Mouse (Mus musculus): Measurements from ENCODE around the gene Skor1.

The Skor1 gene

GRCm38 (mm10) chr9:63148410-63149371 lies at the start of gene Skor1:
TSS of gene Skor1 (minus strand) at chr9:63148961.
- DNase-seq (ENCODE audit: low spot score), result no peak

GRCm38 (mm10) chr9:63197252-63197651 lies 48.5 kb upstream of the Skor1 start:
- DNase-seq (ENCODE audit: low spot score), result peak; percentile 12

- DNase-seq (ENCODE audit: low spot score), result peak; percentile 22
Measured at GRCm38 (mm10) chr9:63196114-63196682, 47.4 kb upstream of the Skor1 start.

- DNase-seq (ENCODE audit: low spot score), result no peak
Measured at GRCm38 (mm10) chr9:63195523-63195922, 46.8 kb upstream of the Skor1 start.

GRCm38 (mm10) chr9:63194791-63195190 lies 46.0 kb upstream of the Skor1 start:
- no peak for DNase-seq (ENCODE audit: low spot score)

GRCm38 (mm10) chr9:63192809-63193208 lies 44.0 kb upstream of the Skor1 start:
- no peak for DNase-seq (ENCODE audit: low spot score)

GRCm38 (mm10) chr9:63187310-63187709 lies 38.5 kb upstream of the Skor1 start:
- DNase-seq (ENCODE audit: low spot score), result no peak

- DNase-seq (ENCODE audit: low spot score), result no peak
Measured at GRCm38 (mm10) chr9:63185249-63185648, 36.5 kb upstream of the Skor1 start.

GRCm38 (mm10) chr9:63183864-63184263 lies 35.1 kb upstream of the Skor1 start:
- DNase-seq (ENCODE audit: low spot score), result no peak

- DNase-seq (ENCODE audit: low spot score), result no peak
Measured at GRCm38 (mm10) chr9:63182306-63182960, 33.7 kb upstream of the Skor1 start.

- DNase-seq (ENCODE audit: low spot score), result no peak
Measured at GRCm38 (mm10) chr9:63181337-63182178, 32.8 kb upstream of the Skor1 start.

GRCm38 (mm10) chr9:63178296-63178695 lies 29.5 kb upstream of the Skor1 start:
- DNase-seq (ENCODE audit: low spot score), result no peak

- DNase-seq (ENCODE audit: low spot score), result no peak
Measured at GRCm38 (mm10) chr9:63174001-63174721, 25.4 kb upstream of the Skor1 start.

- no peak for DNase-seq (ENCODE audit: low spot score)
Measured at GRCm38 (mm10) chr9:63171951-63172350, 23.2 kb upstream of the Skor1 start.

- no peak for DNase-seq (ENCODE audit: low spot score)
Measured at GRCm38 (mm10) chr9:63169127-63169526, 20.4 kb upstream of the Skor1 start.

- no peak for DNase-seq (ENCODE audit: low spot score)
Measured at GRCm38 (mm10) chr9:63165070-63165469, 16.3 kb upstream of the Skor1 start.

- no peak for DNase-seq (ENCODE audit: low spot score)
Measured at GRCm38 (mm10) chr9:63163756-63164155, 15.0 kb upstream of the Skor1 start.

- DNase-seq (ENCODE audit: low spot score), result no peak
Measured at GRCm38 (mm10) chr9:63151949-63152348, 3.2 kb upstream of the Skor1 start.

GRCm38 (mm10) chr9:63151072-63151870 lies 2.5 kb upstream of the Skor1 start:
- peak; percentile 78 for DNase-seq (ENCODE audit: low spot score)

- no peak for DNase-seq (ENCODE audit: low spot score)
Measured at GRCm38 (mm10) chr9:63150086-63150800, 1.5 kb upstream of the Skor1 start.
